Mouse (Mus musculus): ENCODE data around the gene Olfr457.
"Not testable (repeated sequence)": the region's sequence is repeated elsewhere in the genome, so short reads cannot be mapped to it uniquely, and the experiment has no call there.

Gene Olfr457

DNA sequence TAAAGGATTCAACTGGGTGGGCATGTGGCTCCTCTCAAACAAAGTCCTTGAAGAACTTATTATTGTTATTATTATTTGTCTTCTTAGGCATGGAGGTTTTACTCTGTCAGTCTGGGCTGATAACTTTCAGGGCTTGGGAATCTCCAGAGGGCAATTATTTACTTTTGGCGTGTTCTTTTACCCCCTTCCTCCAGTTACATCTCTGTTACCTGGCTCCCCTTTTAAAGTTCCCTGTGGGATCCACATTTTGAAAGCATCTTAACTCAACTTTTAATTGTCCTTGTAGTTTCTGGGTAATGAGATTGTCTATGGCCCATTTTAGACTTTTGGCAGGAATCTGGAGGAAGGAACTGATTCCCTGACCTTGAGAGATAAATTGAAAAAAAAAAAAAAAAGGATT is at the start of gene Olfr457:
TSS of gene Olfr457 (minus strand) at position 101 of the 400 bp plus-strand sequence.
- no peak for DNase-seq (ENCODE audit: low spot score)

DNA sequence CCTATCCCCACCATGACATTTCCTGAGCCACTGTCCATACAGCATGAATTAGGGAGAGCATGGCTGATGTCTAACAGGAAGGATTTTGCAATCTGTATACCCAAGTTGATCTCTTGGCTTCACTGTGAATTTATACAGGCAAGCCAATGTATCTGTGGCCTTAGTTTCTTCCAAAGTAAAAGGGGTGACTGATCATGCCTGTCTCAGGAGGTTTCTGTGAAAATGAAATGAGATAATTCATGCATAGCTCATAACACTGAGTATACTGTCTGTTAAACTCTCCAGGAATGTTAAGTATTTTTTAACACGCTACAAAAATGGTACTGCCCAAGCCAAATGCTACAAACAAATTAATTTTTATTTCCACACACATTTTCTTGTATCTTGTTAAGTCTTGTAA is 37.3 kb upstream of the Olfr457 start:
- no peak for DNase-seq (ENCODE audit: low spot score)

DNA sequence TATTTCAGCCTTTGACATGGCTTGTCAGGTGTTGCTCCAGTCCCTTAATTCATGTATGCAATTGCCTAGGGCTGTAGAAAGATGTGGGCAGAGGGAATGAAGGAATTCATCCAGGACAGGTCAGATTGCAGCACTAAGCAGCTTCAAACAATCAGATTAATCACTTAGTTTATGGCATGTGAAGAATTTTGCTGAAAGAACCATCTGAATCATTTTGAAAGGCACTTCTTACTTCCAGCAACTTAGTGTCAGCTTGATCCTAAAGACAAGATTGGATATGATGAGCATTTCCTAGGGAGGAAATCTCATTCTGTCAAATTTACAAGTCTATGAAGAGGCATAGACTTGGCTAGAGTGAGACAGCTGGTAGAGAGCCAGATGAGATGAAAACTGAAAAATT is 33.2 kb upstream of the Olfr457 start:
- no peak for DNase-seq (ENCODE audit: low spot score)

DNA sequence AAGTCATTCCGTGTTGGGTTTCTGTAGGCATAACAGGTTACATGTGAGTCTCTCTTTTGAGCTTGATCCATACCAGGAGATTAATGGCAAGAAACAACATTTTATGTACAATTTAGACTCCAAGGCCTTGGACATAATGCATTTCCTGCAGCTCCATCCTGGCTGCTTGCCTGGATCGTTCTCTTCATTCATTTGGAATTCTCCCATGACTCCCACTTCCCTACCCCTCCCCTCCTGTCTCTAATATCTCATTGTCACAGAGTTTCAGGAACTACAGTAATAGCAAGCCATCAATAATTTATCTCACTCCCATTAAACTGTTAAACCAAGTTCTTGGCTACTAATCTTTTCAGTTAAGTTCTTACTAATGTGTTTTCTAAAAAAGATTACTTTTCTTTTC is 27.3 kb upstream of the Olfr457 start:
- DNase-seq (ENCODE audit: low spot score): no peak

DNA sequence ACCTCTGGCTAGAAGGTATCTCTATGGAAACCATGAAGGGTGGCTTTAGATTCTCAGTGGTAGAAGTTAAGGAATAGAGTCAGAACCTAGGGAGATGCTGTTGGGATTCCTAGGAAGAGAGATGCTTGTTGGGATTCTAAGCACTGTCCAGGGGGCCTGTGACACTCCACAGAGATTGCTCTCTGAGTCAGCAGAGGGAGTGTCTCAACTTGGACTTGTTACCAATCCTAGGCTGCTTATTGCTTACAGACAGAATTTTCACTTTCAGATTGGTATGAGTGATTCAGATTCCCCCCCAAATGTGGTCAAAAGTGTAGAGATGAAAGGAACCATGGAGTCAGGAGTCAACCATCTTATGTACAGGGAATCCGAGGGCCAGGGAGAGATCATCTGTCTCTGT is 13.6 kb upstream of the Olfr457 start:
- no peak for DNase-seq (ENCODE audit: low spot score)

DNA sequence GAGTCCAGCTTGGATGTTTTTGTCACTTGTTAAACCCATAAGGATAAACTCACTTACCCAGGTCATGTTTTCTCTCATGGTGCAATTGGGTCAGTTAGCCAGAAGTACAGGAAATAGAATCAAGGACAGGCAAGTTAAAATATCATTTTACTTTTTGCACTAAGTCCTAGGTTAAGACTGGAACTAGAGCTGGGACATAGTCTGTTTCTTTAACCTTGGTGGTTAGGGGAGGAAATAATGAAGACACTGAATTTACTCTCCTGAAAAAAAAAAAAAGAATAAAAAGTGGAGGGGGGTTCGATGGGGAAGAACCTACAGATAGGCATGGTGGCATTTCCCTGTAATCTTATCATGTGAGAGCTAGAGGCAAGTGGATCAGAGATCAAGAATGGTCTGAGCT is 11.0 kb upstream of the Olfr457 start, which contains the start of gene Olfr456:
TSS of gene Olfr456 (minus strand) at position 101 of the 400 bp plus-strand sequence.
- no peak for DNase-seq (ENCODE audit: low spot score)

DNA sequence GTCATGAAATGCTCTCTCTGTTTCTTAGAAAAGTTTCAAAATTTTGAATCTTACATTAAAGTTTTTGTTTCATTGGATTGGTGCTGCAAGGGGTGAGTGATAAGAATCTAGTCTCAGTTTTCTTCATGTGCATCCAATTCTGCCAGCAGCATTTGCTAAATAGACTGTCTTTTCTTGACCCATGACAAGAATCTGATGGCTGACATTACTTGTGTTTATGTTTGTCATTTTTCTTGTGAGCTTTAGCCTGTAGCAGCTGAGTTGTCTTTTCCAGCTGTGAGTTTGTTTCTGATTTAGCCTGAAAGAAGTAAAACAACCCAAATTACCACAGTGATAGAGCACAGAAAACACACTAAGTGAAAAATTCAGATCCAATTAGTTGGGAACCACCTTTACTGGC is 8.5 kb upstream of the Olfr457 start:
- no peak for DNase-seq (ENCODE audit: low spot score)

DNA sequence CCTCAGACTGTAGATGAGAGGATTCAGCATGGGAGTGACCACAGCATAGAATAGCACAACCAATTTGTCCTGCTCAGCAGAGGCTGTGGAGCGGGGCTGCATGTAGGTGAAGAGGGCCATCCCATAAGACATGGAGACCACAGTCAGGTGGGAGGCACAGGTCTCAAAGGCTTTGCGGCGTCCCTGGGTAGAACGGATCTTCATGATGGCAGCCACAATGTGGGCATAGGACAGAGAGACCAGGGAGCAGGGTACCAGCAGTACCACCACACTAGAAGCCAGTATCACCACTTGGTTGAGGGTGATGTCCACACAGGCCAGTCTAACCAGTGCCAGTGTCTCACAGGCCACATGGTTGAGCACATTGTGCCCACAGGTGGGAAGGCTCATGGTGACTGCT is 4.8 kb downstream of the Olfr457 start:
- not testable (repeated sequence) for DNase-seq (ENCODE audit: low spot score)

DNA sequence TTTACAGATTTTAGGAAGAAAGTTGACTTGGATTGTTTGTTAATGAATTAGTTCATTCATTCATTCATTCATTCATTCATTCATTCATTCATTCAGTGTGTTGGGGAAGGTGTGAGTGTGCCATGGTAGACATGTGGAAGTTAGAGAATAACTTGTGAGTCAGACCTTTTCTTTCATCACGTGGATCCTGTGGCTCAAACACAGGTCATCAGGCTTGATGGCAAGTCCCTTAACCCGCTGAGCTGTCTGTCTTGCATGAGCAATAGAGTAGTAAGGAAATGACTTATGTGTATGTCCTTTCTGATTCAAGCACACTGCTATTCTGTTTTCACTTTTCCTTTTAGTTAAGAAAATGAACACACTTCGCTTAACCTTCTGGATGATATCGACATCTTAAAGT is 5.6 kb downstream of the Olfr457 start:
- no peak for DNase-seq (ENCODE audit: low spot score)

DNA sequence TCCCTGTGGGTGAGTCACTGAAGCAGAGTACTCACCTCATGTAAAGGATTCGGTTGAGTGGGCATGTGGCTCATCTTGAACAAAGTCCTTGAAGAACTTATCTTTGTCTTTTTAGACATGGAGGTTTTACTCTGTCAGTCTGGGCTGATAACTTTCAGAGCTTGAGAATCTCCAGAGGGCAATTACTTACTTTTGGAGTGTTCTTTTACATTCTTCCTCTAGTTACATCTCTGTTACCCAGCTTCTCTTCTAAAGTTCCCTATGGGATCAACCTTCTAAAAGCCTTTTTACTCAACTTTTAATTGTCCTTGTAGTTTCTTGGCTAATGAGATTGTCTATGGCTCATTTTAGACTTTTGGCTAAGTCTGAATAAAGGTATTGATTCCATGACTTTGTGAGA is 11.0 kb downstream of the Olfr457 start, which contains the start of gene Olfr458:
TSS of gene Olfr458 (minus strand) at position 101 of the 400 bp plus-strand sequence.
- DNase-seq (ENCODE audit: low spot score): no peak

DNA sequence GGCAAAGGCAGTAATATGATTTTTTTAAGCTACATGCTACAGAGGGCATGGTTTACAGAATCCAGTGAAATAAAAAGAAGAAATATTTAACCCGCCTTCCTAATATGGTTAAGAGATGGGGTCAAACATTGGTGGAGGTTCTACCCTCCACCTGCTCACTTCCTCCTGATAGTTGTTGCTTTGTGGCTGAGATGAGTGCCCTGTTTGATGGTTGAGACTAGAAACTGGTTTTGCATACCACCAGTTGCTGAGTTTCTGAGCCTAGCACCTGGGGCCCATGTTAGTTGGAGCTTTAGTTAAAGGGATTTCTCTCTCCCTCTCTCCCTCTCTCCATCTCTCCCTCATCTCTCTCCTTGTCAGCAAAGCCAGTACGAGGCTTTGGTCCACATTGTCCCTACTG is 28.8 kb downstream of the Olfr457 start:
- no peak for DNase-seq (ENCODE audit: low spot score)

DNA sequence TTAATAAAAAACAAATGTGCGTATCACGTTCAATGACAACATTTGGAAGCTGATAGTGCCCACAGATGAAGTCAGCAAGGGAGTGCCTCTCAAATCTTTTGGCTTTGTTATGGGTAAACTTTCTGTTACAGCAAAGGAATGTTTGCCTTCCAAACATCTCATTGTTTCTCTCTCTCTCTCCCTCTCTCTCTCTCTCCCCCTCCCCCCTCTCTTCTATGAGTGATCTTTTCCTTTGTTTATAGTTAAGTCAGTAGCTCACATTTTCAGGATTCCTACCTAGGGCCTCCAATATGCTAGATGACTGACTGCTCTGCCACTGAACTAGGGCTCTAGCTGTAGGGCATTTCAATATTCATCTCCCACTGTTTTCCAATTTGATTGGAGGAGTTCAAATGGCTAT is 31.6 kb downstream of the Olfr457 start:
- DNase-seq (ENCODE audit: low spot score): no peak

DNA sequence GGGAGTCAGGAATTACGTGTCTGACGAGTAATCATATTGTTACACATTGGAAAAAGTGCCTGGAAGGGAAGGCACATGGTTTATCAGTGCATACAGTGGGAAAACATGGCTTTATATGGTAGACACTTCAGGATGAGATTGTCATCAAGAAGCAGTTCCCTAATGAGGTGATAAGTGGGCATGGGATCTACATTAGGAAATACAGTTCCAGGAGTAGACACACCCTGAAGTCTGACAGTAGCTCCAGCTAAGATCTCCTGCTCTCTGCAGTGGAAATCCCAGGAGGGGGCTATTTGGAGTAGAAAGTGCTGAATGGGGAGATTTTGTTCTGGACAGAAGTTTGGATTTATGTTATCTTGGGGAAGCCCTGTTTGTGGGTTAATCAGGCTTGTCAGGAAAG is 34.7 kb downstream of the Olfr457 start:
- no peak for DNase-seq (ENCODE audit: low spot score)

DNA sequence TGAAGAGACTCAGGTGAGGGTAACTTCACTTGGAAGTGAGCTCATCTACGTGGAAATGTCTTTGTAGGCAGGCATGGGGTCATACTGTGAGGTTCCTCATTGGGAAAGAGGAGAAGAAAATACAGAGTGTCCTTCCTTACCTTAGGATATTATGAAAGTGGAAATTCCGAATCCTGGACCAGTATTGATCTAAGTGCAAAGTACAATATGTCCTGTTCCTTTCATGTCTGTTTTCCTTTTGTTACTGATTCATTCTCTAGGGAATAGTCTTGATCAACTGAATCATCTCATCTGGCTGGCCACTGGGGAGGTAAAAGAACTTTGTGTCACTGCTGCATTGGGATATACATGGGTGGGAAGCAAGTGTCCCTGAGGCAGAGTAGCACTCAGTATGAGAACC is 40.6 kb downstream of the Olfr457 start:
- DNase-seq (ENCODE audit: low spot score): no peak

DNA sequence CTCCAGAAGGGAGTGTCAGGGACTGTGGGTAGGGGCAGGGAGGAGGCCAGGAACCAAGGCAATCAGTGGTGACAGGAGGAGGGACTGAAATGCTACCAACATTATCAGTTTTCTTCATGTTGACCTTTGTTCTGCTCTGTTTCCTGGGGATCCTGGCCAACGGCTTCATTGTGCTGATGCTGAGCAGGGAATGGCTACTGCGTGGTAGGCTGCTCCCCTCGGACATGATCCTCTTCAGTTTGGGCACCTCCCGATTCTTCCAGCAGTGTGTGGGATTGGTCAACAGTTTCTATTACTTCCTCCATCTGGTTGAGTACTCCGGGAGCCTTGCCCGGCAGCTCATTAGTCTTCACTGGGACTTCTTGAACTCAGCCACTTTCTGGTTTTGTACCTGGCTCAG is 41.7 kb downstream of the Olfr457 start, which contains the start of gene Tas2r126:
TSS of gene Tas2r126 (plus strand) at position 90 of the 400 bp plus-strand sequence.
- DNase-seq (ENCODE audit: low spot score): no peak

DNA sequence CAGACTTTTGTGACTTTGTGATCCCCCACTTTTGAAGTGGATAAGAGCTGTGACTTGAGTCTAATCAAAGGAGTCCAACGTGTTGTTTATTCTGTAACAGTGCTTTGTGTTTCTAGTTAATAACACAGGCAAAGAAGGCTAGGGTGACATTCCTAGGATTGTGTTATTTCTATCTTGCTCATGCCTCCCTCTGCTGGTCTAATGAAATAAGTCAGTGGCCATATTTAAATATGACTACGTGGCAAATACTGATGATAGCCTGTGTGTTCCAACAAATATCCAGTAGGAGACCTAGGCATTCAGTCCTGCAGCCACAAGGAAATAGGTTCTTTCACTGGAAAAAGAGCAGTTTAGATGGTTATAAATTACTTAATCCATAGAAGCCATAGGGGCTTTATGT is 42.6 kb downstream of the Olfr457 start:
- no peak for DNase-seq (ENCODE audit: low spot score)

DNA sequence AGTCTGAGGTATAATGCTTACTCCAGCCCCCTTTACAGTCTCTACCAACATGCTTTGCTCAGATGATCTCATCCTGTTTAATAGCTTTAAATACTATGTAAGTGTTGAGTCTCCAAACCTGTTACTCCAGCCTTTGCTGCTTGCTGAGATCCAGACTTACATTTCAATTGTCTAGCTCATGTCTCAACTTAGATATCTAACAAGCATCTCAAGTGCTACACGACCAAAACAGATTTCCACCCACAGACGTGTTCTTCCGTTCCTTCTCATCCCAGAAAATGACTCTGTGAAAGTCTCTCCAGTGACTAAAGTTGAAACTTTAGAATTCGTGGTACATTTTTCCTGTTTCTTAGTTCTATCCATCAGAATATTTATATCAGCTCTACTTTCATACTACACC is 49.8 kb downstream of the Olfr457 start:
- no peak for DNase-seq (ENCODE audit: low spot score)

DNA sequence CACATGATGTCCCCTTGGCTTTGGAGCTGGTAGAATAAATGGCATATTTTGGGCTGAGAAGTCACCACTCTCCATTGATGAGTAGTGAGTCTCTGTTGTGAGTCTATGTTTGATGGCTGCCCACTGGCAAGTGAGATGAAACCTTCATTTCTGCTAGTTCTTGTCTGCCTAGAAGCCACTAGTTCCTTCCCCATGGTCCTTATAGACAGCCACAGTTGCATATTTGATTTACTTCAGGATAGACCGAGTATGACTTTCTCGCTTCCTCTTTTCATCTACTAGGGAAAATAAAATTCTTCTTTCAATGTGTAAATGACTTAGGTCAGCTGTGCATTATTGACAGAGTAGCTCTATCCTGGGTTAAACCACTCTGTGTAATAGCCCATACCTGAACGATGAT is 51.7 kb downstream of the Olfr457 start:
- DNase-seq (ENCODE audit: low spot score): no peak

DNA sequence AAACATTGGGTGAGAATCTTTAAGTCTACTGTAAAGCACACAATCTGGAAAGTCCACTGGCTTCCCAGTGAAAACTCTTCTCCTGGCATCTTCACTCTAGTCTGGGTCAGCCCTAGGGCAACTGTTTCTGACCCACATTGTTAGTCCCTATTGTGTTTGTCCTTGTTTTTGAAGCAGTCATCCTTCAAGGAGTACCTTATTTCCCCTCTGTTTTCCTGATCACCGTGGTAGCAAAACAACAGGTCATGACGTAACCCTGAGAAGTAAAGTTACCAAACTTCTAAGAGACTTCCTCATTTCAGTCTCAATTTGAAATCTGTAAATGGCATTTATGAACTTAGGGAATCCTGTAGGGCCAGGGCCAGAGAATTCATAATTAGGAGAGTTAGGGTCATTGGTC is 54.7 kb downstream of the Olfr457 start:
- DNase-seq (ENCODE audit: low spot score): no peak

DNA sequence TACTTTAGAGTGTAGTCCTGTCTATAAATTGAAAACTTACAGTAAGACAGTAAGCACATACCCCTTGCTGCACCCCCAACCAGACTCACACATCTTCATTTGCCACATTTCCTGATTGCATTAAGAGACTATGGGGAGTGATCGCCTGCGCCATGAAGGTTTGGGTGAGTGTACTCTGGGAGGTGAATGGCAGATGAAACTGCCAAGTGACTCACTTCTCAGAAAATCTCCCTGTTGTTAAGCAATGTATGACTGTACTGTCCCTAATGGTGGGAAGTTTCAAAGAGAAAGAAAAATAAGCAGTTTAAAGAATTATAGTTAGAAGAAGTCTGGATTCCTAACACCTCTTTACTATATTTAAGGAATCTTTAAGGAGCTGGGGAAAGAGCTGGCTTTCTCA is 56.7 kb downstream of the Olfr457 start:
- no peak for DNase-seq (ENCODE audit: low spot score)

Measured in left cerebral cortex, adult 11 months (tissue).